Mouse (Mus musculus) kidney, adult 2 months (tissue): ENCODE measurements at regions not wholly inside any gene's neighbourhood (a gene's known extent, or its start where the extent isn't known, plus 50 kb on each side); places are given as distances from the start of the nearest gene placed in this dataset.

ENCODE experiments used
- CTCF ChIP-seq: fragments of 200-500 bp; conservative IDR thresholded peaks from 2 replicates; pipeline ENCODE4 v1.5.1; 2011; ENCODE audit warnings: low read depth, mild to moderate bottlenecking, control low read depth, low read length, moderate library complexity, mixed read lengths; ENCODE audit not compliant: insufficient read depth, insufficient read length
- POLR2A ChIP-seq: fragments of 200-500 bp; IDR thresholded peaks from one replicate; pipeline ENCODE4 v1.6.1; 2011; ENCODE audit warnings: low read depth, low read length, control low read depth

GRCm38 (mm10) chr8:8335256-8335972 lies 325.6 kb downstream of the Efnb2 start:
- TF ChIP-seq CTCF (no peak), POLR2A (no peak)
